Mouse (Mus musculus) inflammation-experienced regulatory T-cells, adult 6 months (primary cell): ENCODE measurements around the gene Ube2m. TPM values are rescaled to one million over a fixed set of nuclear protein-coding genes. Genes with fewer than 3 reads are reported as not detected.

ENCODE experiments used
- ATAC-seq: one replicate; pipeline ENCODE4 v1.8.0; 2017
- polyA plus RNA-seq, 3 experiments: library from polyadenylated mRNA; unstranded; fragments of 100-300 nt; shearing (Covaris generic); gene quantifications; one replicate each; pipeline ENCODE4 v1.2.1; 2017

The Ube2m gene
- polyA plus RNA-seq, 3 experiments from 2014 or later: 14.9 to 21.8 (median 16.4) TPM

DNA sequence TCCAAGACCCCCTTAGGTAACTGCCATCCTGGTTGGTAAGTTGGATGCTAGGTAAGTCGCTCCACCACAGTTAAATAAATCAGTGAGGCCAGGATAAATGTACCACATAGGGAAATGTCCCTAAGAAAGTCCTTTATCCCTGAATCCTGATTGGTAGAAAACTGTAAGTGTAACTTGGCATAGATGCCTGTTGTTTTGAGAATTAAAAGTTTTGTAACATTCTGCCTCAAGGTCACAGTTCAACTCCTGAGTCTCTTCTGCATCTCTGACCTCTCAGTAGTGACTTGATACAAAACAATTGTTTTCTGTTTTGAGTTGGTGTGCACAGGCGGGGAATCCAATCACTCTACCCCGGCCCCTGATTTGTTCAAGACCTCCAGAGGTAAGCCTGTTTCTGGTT is 39.2 kb downstream of the Ube2m start, which contains the start of gene Trim28:
Gene Trim28 (plus strand): TSS at position 264 of the 400 bp plus-strand sequence.
- no peak for ATAC-seq

DNA sequence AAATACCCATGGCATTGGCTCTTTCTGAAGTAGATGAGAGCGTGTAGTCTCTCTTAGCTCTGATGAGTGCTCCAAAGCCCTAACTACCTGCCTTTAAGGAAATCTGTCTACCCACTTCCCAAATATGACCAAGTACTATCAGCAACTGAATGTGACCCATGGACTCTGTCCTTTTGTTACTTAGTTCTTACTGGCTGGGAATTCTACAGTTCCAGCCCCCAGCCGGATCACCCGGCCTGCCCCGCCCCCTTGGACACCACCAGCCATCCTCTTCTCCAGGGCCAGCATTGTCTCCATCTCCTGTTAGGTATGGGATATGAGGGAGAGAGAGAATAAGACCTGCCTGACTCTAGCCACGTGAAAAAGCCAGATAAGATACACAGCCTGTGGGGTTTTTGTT is 40.0 kb downstream of the Ube2m start, which contains the start of gene Slc27a5:
Gene Slc27a5 (minus strand): TSS at position 140 of the 400 bp plus-strand sequence.
- ATAC-seq: no peak

DNA sequence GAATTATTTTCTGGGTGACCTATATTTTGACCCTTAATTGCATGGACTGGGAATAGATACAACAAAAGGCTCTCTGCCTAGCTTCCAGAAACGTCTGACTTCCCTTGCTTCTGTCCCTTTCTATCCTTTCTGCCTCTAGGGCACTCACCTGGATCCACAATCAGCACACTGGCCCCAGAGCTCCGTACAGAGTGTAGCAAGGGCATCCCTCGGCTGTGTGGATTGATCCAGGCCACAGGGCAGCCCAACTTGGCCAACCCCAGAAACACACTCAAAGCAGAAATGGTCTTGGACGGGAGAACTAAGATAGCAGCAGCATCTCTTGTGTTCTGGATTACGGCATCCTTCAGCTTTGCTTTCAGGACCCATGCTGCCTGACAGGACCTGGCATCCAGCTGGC is 40.8 kb downstream of the Ube2m start:
- ATAC-seq: no peak

- ATAC-seq: no peak
These were observed 42.2 kb downstream of the Ube2m start for GRCm38 (mm10) chr7:12995862-12996261.

GRCm38 (mm10) chr7:12993148-12993547 is 44.9 kb downstream of the Ube2m start:
- no peak for ATAC-seq

DNA sequence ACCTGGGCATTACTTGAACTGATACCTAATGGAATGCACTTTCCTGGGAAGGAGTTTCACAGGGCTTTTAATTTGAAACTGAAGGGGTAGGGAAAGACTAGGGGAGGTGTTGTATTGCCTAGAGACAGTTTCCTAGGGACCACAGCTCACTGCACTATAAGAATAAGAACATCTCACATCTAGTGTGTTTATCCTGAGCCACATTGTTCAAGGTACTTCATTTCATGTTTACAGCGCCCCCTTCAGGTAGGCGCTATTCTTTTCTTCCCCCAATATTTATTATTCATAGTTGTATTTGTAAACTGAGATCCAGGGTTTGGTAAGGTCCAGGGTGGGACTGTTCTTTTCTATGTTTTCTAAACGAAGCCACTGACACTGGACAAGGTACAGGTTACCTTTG is 45.9 kb downstream of the Ube2m start:
- peak; percentile 84 for ATAC-seq

GRCm38 (mm10) chr7:12987409-12988189 is 50.5 kb downstream of the Ube2m start:
- ATAC-seq: no peak

DNA sequence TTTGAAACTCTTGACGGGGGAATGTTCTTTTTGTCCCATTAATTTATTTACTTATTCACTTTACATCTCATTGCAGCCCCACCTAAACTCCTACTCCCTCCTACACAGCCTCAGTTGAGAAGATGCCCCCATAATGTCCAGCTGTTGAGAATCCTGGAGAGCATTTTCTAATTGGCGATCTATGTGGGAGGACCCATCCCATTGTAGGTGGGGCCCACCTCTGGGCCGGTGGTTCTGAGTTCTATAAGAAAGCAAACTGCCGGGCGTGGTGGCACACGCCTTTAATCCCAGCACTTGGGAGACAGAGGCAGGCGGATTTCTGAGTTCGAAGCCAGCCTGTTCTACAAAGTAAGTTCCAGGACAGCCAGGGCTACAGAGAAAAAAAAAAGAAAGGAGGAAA is 51.2 kb downstream of the Ube2m start:
- no peak for ATAC-seq

- ATAC-seq: no peak
These were observed 52.4 kb downstream of the Ube2m start for GRCm38 (mm10) chr7:12985724-12986123.

Other genes starting within 250 kb of the Ube2m start
- gene Zscan18, start 234.6 kb downstream of the Ube2m start, polyA plus RNA-seq: 1 to 10 TPM in 2 of 3 experiments, under 1 TPM in 1; 0.63 to 1.3 (median 1.1) TPM
- gene Zfp329, start 219.4 kb downstream of the Ube2m start, polyA plus RNA-seq: 10 to 100 TPM; 13.5 to 25.4 (median 19.3) TPM
- gene Zfp110, start 203.5 kb downstream of the Ube2m start, polyA plus RNA-seq: 10 to 100 TPM; 62.9 to 99.3 (median 85.2) TPM
- gene Zfp128, start 157.1 kb downstream of the Ube2m start, polyA plus RNA-seq: 1 to 10 TPM; 1.1 to 1.6 (median 1.6) TPM
- gene Zscan22, start 140.5 kb downstream of the Ube2m start, polyA plus RNA-seq: 10 to 100 TPM; 10.5 to 11.0 (median 10.6) TPM
- gene Rps5, start 116.0 kb downstream of the Ube2m start, polyA plus RNA-seq: 1,000 to 10,000 TPM; 1,828 to 3,143 (median 2,832) TPM
- gene Rnf225, start 110.9 kb downstream of the Ube2m start, polyA plus RNA-seq: under 1 TPM in 2 of 3 experiments, not detected in 1; 0.11 to 0.28 TPM
- 1 to 10 TPM; 1.8 to 3.6 (median 2.6) TPM for gene Zfp324, start 72.4 kb downstream of the Ube2m start, polyA plus RNA-seq
- 1 to 10 TPM; 2.7 to 5.9 (median 4.1) TPM for gene Zfp446, start 60.4 kb downstream of the Ube2m start, polyA plus RNA-seq
- gene Slc27a5, start 40.1 kb downstream of the Ube2m start, polyA plus RNA-seq: 1 to 10 TPM in 1 of 3 experiments, under 1 TPM in 2; 0.41 to 1.2 (median 0.64) TPM
- 10 to 100 TPM; 42.1 to 76.8 (median 57.0) TPM for gene Trim28, start 39.2 kb downstream of the Ube2m start, polyA plus RNA-seq
- 1 to 10 TPM; 5.4 to 8.0 (median 6.5) TPM for gene Zbtb45, start 28.2 kb downstream of the Ube2m start, polyA plus RNA-seq
- gene Chmp2a, start 3.5 kb downstream of the Ube2m start, polyA plus RNA-seq: 100 to 1,000 TPM; 296 to 343 (median 309) TPM
- under 1 TPM; 0.18 to 0.35 (median 0.20) TPM for gene Mzf1, start 16.5 kb upstream of the Ube2m start, polyA plus RNA-seq
- not detected for gene Vmn1r85, start 56.9 kb upstream of the Ube2m start, polyA plus RNA-seq
- gene Vmn1r86, start 81.6 kb upstream of the Ube2m start, polyA plus RNA-seq: under 1 TPM in 1 of 3 experiments, not detected in 2; 0.05 TPM
- gene Vmn1r87, start 101.9 kb upstream of the Ube2m start, polyA plus RNA-seq: under 1 TPM in 1 of 3 experiments, not detected in 2; 0.15 TPM
- under 1 TPM; 0.04 to 0.07 (median 0.05) TPM for gene Vmn1r88, start 121.3 kb upstream of the Ube2m start, polyA plus RNA-seq
- gene Vmn1r89, start 174.7 kb upstream of the Ube2m start, polyA plus RNA-seq: not detected
- 10 to 100 TPM; 24.1 to 85.4 (median 33.4) TPM for gene Lig1, start 239.0 kb upstream of the Ube2m start, polyA plus RNA-seq
- 1 to 10 TPM; 1.7 to 2.5 (median 2.2) TPM for gene Zswim9, start 240.4 kb upstream of the Ube2m start, polyA plus RNA-seq